Mouse (Mus musculus) thymus, postnatal 10 days (tissue): ENCODE results near the gene Med13l.

ENCODE experiments used
- DNase-seq, 2 experiments: peaks; one replicate each; pipeline ENCODE4 v3.0.0; 2021; ENCODE audit warnings: low spot score in 2 of 2

Med13l gene

DNA sequence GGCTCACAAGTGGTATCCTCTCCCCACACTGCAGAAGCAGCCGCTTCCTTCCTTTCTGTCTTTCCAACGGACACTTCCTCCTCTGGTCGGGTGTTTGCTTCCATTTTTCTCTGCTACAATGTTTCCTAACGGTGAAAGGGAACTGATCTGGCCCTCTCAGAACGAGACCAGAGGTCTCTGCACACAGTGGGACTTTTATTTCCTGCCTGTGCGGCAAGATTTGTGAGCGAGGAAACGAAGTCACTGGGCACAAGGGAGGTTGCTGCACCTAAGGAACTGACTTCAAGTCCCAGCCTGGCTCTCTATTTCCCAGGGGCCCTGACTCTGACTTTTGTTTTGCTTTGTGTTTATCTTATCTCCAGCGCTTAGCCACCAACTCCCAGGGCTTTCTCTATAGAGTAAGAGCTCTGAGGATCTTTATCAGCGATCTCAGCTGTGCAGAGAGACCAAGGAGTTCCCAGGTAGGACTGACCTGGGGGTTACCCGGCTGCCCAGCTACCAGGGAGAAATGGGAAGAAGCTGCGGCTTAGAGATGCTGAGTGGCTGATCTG lies 4.0 kb upstream of the Med13l start:
- no peak for DNase-seq

DNA sequence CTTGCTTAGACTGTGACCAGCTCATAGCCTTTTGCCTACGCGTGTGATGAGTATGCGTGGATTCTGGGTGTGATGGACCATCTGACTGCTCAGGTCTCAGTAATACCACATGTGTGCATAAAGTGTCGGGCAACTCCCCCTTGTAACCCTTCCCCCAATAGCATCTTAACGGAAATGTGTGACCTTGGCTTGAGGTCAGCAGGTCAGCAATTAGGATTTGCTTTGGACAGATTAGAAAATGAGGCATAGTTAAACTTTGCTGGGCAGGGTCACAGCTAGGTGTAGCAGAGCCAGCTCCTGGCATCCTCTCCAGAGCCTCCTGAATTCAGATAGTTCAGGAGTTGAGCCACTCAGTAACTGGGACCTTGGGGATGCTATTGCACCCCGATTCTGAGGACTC lies 1.6 kb upstream of the Med13l start:
- no peak for DNase-seq

DNA sequence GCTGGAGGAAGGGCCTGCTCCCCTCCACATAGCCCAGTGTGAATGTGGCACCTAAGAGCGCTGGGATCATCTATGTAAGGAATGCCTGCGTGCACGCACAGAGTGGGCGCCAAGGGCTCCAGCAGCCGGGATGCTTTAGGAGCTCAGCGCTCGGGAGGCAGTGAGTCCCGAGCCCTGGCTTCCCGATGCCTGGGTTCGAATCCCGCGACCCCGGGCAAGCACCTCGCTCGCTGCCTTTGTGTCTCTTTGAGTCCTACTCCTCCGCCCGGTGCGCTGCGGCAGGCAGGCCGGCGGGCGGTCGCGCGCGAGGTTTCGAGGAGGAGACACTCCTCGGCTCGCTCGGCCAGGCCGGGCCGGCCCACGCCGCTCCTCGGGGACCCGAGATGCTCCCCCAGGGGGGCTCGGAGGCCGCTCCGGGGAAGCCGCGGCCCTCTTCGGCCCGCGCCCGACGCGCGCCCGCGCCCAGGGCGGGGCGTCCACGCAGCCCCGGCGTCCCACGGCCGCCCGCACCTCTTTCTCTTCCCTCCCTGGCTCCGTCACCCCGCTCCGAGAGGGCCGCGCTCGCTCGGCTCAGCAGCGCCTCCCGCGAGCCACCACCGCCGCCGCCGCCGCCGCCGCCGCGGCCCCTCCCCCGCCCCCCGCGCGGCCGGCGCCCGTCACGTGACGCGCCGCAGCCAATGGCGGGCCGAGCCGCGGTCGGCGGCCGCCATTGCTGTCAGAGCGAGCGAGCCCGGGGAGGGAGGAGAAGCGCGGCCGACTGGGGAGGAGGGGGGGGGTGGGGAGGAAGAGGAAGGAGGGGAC lies 695 bp upstream of the Med13l start:
- peak; percentile 75 to 86 for DNase-seq

DNA sequence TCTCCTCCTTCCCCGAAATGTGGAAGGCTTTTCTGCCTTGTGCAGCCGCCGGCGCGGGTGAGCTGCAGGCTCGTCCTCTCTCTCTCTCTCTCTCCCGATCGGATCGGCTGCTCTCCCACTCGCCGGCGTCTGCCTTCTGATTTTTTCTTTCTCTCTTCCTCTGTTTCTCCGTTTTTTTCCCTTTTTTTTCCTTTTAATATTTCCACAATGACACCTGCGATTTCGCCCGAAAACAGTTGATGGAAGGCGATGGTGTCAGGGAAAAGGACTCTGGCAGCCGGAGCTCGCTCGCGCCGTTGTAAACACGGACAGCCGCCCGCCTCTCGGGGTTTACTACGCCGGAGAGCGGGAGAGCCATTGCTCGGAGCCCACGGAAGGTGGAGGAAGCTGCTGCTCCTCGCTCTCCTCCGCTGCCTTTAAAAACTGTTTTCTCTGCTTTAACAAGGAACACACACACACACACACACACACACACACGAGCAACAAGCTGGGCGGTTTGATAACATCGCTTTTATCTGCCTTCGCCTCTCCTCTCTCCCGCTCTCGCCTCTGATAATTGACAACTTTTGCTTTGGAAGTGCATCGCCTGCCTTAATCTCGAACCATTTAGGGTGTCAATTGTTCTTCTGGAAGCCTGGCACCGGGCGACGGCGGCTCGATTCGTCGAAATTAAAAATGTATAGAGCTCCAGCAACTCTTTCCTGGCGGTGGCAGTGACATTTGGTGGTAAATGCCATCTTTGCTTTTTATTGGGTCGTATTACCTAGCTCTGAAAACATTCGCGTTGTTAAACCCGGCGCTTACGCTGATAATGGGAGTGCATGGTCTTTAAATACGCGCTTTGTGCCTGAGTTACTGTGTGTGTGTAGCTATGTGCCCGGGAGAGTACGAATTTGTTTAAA lies 858 bp downstream of the Med13l start:
- DNase-seq: peak; percentile 33 to 41

DNA sequence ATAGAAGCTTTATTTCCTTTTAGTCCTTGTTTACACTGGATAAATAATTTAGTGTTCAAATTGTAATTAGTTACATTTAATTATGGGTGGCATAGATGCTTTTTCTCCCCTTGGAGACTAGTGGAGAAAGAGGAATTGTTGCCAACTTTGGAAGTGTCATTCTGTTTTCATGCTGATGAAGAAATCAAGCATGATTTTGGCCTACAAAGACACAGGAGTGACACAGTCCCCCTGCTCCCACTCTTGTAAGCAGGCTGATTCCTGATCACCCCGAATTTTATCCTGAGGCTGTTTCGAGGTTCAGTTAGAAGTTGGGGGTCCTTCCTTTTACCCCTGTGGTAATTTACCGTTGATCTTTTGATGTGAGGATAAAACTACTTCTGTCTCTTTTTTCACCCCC lies 1.7 kb downstream of the Med13l start:
- DNase-seq: no peak

DNA sequence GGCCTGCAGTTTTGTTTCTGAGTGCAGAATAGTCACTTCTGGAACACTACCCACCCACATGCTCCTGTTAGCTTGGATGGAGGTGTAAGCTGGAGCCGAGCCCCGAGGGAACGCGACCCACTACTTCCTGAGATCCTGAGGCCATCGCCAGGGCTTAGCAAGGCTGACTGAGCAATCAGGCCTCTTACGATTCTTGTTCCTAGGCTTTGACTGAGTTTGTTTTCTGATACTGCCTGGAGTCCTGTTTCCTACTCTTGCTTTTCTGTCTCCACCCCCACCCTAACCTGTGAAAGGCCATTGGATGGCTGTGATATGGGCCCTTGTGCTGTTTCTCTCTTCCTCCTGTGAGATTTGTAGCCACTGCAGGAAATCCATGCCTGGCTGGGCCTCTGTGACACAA lies 3.1 kb downstream of the Med13l start:
- DNase-seq: no peak

DNA sequence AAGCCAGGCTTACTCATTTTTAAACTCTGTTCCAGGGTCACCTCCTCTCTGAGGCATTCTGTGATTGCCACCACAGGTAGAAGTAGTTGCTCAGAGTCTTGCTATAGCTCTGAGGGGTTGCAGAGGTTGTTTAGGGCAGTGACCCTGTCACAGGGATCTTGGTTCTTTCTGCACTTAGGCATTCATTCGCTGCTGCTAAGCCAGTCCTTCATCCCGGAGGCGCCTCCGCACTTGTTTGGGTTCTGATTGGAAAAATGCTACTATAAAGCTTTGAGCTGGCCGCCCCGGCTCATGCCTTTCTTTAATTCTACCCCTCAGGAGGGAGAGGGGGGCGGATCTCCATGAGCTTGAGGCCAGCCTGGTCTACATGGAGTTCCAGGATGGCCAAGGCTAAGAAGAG lies 6.9 kb downstream of the Med13l start:
- DNase-seq: no peak

DNA sequence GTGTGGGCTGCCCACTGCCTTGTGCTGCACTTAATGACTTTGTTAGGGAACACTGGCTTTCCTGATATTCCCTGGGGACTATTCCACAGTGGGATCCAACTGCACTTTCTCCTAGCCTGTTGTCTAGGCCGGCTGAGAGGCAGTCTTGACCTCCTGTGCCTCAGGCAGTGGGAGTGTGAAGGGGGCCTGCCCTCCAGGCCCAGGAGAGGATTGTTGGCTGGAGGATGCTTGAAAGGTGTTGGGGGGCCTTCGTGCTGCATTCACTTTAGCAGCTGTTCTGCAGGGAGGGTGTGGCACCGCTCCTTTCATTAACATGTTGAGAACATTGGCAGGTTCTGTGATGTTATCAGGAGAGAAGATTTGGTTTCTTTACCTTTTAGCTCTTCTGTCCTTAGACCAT lies 8.5 kb downstream of the Med13l start:
- DNase-seq: no peak

DNA sequence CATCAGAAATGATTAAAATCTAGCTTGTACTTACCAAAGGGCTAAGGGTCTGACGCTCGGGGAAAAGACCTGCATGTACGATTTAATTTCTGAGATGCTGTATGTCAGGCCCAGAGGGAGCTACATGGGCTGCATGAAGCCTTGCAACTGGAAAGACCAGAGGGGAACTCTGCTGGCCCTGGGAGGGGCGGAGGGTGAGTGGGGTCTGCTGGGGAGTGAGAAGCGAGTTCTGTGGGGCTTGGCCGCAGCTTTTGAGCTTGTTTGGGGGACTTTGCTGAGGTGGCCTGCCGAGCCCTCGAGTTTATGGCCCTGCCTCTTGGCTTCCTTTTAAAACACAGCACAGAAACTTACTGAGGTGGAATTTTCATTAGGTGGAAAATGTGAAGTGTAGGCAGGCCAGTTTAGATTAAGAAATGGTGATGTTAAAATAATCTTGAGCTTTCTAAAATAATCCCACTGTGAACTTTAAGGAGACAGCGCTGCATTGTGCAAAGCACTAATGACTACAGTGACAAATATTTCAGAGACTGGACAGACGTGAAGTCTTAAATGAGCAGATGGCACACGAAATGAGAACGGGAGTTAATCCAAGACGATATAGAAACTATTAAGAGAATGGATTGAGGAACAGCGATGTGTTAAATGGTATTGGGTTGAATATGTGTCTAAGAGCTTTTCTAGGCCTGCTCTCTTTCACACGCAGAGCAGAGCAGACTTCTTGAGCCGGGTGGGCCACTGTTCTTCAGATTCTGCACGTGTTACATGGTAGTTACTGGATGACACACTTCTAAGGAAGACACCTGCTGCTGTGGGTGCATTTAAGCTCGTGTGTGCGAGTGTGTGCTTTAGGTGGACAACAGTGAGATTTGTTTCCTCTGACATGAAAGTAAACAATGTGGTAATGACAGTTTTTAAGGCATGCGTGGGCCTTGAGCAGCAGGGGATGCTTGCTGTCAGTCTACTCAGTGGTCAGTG lies 9.4 kb downstream of the Med13l start:
- DNase-seq: peak; percentile 47 to 49

DNA sequence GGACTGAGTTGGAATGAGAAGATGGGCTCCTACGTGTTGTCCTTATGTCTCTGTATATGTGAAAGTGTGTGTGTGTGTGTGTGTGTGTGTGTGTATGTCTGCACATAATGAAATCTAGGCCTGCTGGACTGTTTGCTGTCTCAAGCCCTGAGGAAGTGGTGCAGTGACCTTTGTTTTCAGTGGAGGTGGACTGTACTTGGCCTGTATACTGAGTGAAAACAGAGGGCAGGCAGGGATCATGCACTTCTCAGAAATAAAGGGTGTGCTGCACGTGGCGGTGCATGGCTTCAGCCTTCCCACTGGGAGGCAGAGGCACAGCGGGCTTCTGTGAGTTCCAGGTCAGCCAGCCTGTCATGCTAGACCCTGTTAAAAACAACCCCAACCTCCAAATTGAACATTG lies 11.0 kb downstream of the Med13l start:
- DNase-seq: no peak

DNA sequence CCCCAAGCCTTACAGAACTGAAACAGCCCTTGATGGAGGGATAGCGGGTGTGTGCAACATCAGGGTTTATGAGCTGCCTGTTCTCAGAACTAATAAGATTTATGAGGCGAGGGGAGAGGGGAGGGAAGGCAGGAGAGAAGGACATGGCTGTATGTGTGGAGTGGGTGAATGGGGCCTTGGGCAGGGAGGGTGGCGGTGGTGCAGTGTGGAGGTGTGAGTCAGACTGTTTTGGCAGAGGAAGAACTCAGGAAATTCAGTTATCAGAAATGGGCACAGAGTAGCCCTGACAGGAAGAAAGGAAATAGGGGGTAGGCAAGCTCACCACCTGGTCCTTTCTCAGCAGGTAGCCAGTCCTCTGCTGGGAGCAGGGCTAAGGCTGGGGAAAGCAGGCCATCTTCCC lies 13.8 kb downstream of the Med13l start:
- DNase-seq: no peak

DNA sequence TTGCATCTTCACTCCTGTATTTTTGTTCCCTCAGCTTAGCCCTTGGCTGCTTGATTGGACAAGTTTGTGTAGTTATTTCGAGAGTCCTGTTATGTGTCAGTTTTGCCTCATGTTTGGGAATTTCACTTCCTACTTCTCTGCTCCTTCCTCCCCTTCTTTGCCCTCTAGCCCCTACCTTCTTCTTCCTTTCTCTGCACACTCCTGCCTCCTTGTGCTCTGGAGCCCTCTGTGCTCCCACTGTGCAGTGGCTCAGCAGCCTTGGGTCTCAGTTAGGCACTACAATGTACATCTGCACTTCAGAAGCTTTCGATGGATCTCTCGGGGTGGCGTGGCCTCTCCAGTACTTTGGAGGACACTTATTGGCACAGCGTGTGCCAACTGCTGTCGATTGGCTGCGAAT lies 14.5 kb downstream of the Med13l start:
- no peak for DNase-seq

DNA sequence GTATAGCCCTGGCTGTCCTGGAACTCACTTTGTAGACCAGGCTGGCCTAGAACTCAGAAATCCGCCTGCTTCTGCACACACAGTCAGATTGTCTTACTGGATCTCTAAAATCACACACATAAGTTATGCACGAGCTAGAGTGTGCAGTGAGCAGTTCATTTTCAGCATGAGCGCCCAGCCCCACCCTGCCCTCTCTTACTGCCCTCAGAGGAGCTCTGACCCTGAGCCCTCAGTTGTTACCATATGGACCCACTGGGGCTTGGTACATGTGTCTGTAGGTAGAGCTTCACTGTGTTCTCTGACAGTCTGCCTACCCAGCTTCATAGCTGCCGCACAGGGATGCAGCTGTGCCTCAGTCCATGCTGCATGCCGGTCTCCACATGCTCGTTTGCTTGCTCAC lies 15.4 kb downstream of the Med13l start:
- DNase-seq: no peak

DNA sequence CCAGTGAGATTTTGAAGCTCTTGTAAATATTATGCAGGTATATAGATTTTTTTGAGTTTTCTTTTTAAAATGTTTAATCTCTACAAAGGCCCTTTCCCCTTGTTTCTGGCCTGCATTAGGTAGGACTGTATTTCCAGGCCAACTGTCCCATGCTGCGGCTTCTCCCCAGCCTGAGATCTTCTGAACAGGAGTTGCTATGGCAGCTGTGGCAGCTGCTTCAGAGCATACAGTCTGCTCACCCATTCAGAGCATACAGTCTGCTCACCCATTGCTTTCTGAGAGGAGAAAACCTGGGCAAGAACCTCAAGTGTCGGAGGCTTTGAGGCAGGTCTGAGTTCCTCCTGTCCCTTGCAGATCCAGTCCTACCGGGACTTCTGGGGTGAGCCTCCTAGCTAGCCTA lies 16.3 kb downstream of the Med13l start:
- no peak for DNase-seq

DNA sequence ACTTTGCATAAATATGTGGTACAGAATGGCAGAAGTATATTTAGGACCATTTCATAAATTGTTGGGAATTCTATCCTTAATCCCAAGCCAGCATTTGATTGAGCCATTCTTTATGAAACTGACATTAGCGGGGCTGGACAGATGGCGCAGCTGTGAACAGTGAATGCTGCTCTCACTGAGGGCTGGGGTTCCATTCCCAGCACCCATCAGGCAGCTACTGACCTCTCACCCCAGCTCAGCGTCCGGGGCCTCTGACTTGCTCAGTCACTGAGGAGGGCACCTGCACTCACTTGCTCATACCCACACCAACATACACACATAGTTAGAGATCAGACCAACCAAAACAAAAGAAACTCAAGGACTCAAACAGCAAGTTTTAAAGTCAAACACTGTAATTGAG lies 24.9 kb downstream of the Med13l start:
- DNase-seq: no peak

DNA sequence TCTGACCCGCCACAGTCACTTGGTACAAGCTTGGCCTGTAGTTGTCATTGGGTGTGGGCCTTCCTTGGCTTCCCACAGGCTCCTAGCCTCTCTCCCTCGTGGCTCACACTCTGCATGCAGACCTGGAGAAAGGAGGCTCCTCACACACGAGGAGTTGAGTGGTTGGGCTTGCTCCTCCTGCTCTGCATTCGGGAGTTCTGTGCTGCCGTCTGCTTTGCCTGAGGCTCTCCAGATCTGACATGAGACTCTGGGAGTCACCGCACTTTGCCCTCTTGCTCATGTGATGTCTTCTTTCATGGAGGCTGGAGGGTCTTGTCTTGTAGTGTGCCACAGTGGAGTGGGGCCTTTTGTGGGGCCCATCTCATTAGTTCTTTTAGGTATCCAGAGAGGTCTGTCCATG lies 26.1 kb downstream of the Med13l start:
- DNase-seq: no peak

DNA sequence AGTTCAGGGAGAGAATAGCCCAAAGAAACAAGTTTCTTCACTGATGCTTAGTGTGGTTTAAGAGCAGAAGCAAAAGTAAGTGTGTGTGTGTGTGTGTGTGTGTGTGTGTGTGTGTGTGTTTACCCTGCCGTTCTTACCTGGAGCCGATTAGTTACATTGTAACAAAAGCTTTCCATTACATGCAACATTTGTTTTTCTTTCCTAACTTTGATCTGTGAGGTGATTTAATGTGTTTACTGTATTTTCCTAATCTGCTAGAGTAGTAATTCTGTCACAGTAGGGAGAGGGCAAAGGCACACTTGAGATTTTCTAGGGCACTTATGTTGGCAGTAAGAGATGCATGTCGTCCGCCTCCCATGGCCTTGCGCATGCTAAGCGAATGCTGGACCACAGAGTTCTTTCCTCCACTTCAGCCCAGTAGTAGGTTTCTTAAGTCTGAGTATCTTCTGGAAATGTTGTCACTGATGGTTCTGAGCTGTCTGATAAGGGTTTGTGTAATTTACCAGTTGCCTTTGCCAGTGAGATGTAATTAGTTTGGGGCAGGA lies 28.0 kb downstream of the Med13l start:
- no peak for DNase-seq

DNA sequence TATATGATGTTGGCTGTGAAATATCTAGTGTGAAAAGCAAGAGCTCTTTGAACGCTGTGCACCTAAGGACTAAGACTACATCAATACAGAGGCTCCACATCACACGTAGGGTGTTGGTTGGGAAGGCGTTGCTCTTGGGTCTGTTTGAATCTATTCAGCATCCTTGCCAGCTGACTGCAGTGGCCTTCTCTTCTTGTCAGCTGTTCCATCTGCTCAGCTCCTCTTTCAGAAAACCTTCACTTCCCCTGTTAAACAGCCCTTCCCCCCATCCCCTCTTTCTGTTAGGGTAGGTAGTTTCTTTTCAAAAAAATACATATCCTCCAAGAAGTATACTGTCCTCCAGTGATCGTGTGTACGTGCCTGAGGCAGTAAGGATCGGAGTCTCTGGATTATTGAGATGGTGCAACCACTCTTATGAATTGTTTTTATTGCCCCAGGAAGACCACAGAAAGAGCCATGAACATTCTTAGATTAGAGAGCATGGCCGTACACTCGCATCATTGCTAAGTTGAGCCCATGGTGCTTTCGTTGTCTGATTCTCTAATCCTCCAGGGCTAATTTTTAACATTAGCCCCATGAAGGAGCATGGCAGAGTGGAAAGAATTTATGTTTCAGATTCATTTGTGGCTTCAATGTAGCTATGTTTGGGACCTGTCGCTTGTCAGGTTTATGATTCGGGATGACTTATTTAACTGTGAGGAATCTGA lies 28.9 kb downstream of the Med13l start:
- peak; percentile 43 to 64 for DNase-seq

DNA sequence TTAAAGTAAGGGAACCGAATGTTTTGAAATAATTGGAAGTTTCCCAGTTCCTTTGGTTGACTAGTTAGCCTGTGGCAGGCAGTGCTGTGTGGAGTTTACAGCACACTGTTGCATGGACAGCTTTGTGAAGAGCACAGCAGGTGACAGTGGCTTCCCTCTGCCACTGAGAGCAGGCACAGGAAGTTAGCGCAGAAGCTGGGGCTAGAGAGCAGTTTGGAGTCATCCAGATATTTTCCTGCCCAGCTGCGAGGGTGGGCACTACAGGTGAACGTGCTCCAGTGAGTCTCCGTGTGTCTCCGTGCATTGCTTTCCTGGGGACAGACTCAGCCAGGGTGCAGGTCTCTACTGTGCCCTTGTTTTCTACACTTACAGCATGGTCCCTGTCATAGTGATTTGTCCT lies 30.4 kb downstream of the Med13l start:
- peak; percentile 35 to 49 for DNase-seq

DNA sequence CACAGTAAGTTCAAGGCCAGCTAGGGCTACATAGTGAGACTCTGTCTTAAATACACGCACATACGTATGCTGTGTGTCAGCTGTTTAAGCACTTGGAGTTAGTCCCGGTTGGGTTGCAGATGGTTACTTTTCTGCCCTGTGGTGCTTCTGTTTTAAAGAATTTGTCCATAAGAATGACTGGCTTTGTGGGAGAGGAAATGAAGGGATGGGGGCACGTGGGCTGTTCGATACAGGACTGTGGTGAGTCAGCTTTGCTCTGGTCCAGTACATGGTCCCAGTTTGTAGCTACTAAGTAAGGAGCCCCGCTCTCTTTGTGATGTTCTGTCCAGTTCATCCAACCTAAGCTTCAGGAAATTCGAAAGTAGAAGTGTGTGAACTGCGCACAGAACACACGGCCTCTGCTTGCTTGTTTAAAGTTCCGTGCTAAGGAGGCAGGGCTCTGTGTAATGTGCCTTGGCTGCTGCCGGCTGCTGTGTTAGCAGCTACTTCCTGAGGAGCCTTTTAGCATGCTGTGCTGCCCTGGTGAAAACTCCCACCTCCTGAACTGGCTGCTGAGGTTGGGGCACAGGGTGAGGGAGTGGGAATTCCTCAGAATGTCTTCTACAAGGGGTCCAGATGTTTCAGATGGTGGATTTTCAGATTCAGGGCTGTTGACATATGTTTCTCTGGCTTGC lies 31.5 kb downstream of the Med13l start:
- DNase-seq: peak; percentile 32 to 47
